Mouse (Mus musculus) olfactory bulb, adult 2 months (tissue): ENCODE results near the gene Traf3ip2. TPM values are rescaled to one million over a fixed set of nuclear protein-coding genes. Genes with fewer than 3 reads are reported as not detected.

Source experiments
- H3K27ac ChIP-seq: fragments of 200-500 bp; 2 replicates; pipeline ENCODE4 v1.5.1; 2012; ENCODE audit warnings: low read depth, low read length; ENCODE audit not compliant: insufficient read depth
- H3K4me1 ChIP-seq: fragments of 200-500 bp; 2 replicates; pipeline ENCODE4 v1.6.1; 2012; ENCODE audit warnings: low read length; ENCODE audit not compliant: control insufficient read depth, insufficient read depth
- H3K4me3 ChIP-seq: fragments of 200-500 bp; 2 replicates; pipeline ENCODE4 v1.5.1; 2012; ENCODE audit warnings: mild to moderate bottlenecking, low read depth, low read length, moderate library complexity; ENCODE audit not compliant: insufficient read depth
- CTCF ChIP-seq: fragments of 200-500 bp; IDR thresholded peaks from 2 replicates; pipeline ENCODE4 v1.5.1; 2012; ENCODE audit warnings: low read depth, mild to moderate bottlenecking, low read length, moderate library complexity; ENCODE audit not compliant: insufficient read depth
- POLR2A ChIP-seq: fragments of 200-500 bp; IDR thresholded peaks from 2 replicates; pipeline ENCODE4 v1.6.1; 2012; ENCODE audit warnings: mild to moderate bottlenecking, low read depth, low read length, moderate library complexity; ENCODE audit not compliant: insufficient read depth
- WGBS: fragments of 180-500 bp; shearing (Covaris S2); methylation state at CpG from one replicate; pipeline ENCODE4 v1.1.7; 2018; 5-methylcytosine and 5-hydroxymethylcytosine counted together
- polyA plus RNA-seq: library from polyadenylated mRNA; stranded (reverse); fragments of >200 nt; gene quantifications from 2 replicates; pipeline ENCODE4 v1.2.4, GENCODE M21; 2012; ENCODE audit warnings: low replicate concordance; ENCODE audit not compliant: missing spikeins, insufficient read depth, insufficient read length

Gene Traf3ip2
- not detected in 2 replicates for polyA plus RNA-seq

DNA sequence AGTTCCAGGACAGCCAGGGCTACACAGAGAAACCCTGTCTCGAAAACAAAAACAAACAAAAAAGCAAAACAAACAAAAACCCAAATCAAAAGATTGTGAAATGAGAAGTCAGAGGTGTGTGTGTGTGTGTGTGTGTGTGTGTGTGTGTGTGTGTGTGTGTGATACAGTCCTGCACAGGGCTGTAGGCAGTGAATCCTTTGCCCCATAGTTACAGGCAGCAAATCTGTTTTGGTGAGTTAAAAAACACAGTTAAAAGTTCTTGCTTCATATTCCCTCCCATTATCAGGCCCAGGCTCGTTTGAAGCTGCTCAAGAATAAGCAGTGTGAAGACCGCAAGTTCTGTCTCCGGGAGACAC is at the start of gene Traf3ip2:
Gene Traf3ip2, plus strand, starts transcription at position 302 of the 356 bp plus-strand sequence.
- TF ChIP-seq POLR2A (no peak), CTCF (no peak)
- H3K27ac ChIP-seq: peak within 1 kb of the TSS; percentile 43
- 35% methylated on average over 4 of the region's 4 CpGs for WGBS
- peaks cover 20% of the 10 kb centered on the region for H3K4me1 ChIP-seq
- peak within 1 kb of the TSS; percentile 36 for H3K4me3 ChIP-seq

DNA sequence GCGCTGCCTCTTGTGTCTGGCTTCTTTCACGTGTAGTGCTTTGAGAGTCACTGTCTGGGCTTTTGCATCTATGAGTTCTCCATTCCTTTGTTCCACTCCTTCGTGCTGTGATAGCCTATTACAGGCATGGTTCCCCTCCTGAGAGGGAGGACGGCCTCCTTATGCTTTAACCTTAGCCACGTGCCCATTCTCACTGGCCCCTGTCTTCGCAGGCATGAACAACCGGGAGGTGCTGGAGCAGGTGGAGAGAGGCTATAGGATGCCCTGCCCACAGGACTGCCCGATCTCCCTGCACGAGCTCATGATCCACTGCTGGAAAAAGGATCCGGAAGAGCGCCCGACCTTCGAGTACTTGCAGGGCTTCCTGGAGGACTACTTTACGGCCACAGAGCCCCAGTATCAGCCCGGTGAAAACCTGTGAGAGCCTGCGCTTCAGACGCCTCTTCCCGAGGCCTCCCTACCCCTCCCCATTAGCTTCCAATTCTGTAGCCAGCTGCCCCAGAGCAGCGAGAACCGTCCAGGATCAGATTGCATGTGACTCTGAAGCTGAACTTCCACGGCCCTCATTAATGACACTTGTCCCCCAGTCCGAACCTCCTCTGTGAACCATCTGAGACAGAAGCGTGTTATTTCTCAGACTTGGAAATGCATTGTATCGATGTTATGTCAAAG is 49.0 kb upstream of the Traf3ip2 start:
- H3K4me1 ChIP-seq: peaks cover 7% of the 10 kb centered on the region; the same call in 1 of the 2 replicates
- H3K27ac ChIP-seq: no peak overlapping the region
- H3K4me3 ChIP-seq: no peak overlapping the region
- TF ChIP-seq CTCF (no peak), POLR2A (no peak)
- 67% methylated on average over 24 of the region's 24 CpGs for WGBS

DNA sequence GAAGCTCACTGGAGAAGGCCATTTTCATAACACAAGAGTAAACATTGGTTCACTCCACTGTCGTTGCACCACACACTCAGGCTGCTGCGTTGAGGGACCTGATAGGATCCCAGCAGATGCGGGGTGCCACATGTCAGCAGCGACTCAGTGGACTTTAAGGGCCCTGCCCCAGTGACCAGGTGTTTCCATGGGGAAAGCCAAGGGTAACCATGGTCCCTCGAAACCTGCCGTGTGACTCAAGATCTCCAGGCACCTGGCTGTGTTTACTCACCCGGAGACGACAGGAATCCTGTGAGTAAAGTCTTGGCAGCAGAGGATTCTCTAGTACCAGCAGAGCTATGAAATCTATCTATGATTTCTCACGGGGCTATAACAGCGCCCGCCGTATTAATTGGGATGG is 45.8 kb upstream of the Traf3ip2 start:
- H3K4me1 ChIP-seq: peaks cover 28% of the 10 kb centered on the region
- 81% methylated on average over 12 of the region's 12 CpGs for WGBS
- no peak overlapping the region for H3K4me3 ChIP-seq
- TF ChIP-seq POLR2A (no peak), CTCF (no peak)
- H3K27ac ChIP-seq: no peak overlapping the region

DNA sequence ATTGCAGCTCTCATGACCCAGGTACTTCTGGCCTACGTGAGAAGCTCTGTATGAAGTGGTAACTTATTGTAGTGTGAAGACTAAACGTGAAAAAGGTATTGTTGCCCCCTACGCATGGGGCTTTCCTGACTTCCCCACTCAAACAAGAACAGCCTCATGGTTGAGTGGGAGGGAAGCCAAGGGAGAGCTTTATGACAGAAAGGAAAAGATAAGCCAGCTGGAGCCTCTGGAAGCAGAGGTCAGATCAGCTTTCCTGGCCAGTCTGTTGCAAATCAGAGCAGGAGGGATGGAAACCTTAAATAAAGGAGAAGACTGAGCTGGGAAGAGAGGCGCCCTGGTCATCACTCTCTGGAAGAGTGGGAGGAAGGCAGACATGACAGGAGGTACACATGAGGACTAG is 43.7 kb upstream of the Traf3ip2 start:
- no peak overlapping the region for H3K4me3 ChIP-seq
- peaks cover 34% of the 10 kb centered on the region for H3K4me1 ChIP-seq
- 0 out of 2 replicates have a peak overlapping the region, but pooled peaks have one; percentile 4 for H3K27ac ChIP-seq
- 83% methylated on average over 4 of the region's 4 CpGs for WGBS
- TF ChIP-seq POLR2A: no peak
- TF ChIP-seq CTCF: no peak

DNA sequence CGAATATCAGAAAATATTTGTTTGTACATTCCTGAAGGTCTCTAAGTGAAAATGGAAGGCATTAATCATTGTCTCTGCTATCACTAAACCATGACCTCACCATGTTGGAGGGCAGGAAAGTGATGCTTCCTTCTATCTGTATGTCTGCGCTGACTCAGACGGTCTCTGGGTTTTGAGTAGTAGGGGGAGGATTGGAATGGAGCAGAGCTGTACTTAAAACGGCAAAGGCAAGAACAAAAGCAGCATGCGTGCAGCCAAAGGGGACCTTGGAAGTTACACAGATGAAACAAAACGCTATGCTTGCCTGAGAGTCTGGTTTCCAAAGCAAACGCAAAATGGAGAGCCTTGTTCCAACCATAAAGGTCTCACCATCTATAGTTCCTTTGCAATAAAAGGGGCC is 41.7 kb upstream of the Traf3ip2 start:
- peaks cover 34% of the 10 kb centered on the region for H3K4me1 ChIP-seq
- H3K27ac ChIP-seq: peak overlapping the region; percentile 78
- WGBS: 20% methylated on average over 7 of the region's 7 CpGs

GRCm38 (mm10) chr10:39572050-39572671 is 40.6 kb upstream of the Traf3ip2 start:
- H3K4me1 ChIP-seq: peaks cover 31% of the 10 kb centered on the region
- WGBS: 65% methylated on average over 9 of the region's 9 CpGs
- TF ChIP-seq CTCF (no peak), POLR2A (no peak)
- H3K4me3 ChIP-seq: no peak overlapping the region
- peak overlapping the region; percentile 60 for H3K27ac ChIP-seq

More for the DNA sequence above, 41.7 kb upstream of the Traf3ip2 start:
- no peak overlapping the region for H3K4me3 ChIP-seq
- TF ChIP-seq POLR2A: no peak
- no peak for TF ChIP-seq CTCF

DNA sequence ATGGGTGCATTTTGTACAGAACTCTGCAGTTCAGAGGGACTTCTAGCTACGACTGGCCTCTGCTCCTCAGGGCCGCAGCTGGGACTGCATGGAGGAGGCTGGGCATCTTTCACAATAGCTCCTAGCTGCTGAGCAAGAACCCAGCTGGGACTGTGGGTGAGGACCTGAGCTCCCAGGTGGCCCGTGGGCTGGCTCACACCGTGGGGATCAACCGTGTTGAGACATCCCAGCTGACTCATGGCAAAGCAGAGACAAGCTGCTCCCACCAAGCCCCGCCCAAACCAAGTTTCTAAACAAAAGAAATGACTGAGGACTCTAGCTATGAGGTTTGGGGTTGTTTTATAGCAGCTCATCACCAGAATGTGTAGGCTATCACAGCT is 40.1 kb upstream of the Traf3ip2 start:
- H3K27ac ChIP-seq: peak overlapping the region; percentile 62
- WGBS: 28% methylated on average over 6 of the region's 6 CpGs
- TF ChIP-seq POLR2A (no peak), CTCF (no peak)
- peaks cover 31% of the 10 kb centered on the region for H3K4me1 ChIP-seq
- no peak overlapping the region for H3K4me3 ChIP-seq

DNA sequence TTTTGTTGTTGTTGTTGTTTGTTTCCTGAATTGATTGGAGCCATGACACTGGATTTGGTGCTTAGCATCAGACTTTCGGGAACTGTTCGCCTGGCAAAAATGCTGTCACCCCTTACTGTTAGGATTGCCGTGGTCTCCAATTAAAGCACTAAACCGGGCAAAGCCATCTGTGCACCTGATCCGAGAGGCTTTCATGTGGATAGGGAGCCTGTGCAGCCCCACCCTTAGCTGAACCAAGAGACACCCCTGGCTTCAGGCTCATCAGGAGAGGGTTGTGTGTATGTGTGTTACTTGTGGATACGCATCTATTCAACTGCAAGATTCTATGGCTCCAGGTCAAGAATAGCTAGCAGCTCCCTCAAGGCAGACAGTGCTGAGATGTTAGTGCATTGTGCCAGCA is 36.3 kb upstream of the Traf3ip2 start:
- no peak for TF ChIP-seq CTCF
- no peak for TF ChIP-seq POLR2A
- no peak overlapping the region for H3K27ac ChIP-seq
- 80% methylated on average over 6 of the region's 6 CpGs for WGBS
- H3K4me3 ChIP-seq: no peak overlapping the region
- peaks cover 13% of the 10 kb centered on the region for H3K4me1 ChIP-seq

GRCm38 (mm10) chr10:39580477-39580876 is 32.3 kb upstream of the Traf3ip2 start:
- TF ChIP-seq POLR2A (no peak), CTCF (no peak)
- Histone ChIP-seq H3K27ac (no peak overlapping the region), H3K4me3 (no peak overlapping the region), H3K4me1 (peaks cover 3% of the 10 kb centered on the region; the same call in 1 of the 2 replicates)
- WGBS: 95% methylated on average over 8 of the region's 8 CpGs
